Mouse (Mus musculus): ENCODE data around the gene Bcl7c. TPM values are rescaled to one million over a fixed set of nuclear protein-coding genes. Genes with fewer than 3 reads are reported as not detected.
A peak's percentile ranks its signal among the peaks of the same experiment; 100 is the strongest.

Bcl7c gene
- polyA plus RNA-seq, 1 experiment from 2014 or later = 55.5 TPM

DNA sequence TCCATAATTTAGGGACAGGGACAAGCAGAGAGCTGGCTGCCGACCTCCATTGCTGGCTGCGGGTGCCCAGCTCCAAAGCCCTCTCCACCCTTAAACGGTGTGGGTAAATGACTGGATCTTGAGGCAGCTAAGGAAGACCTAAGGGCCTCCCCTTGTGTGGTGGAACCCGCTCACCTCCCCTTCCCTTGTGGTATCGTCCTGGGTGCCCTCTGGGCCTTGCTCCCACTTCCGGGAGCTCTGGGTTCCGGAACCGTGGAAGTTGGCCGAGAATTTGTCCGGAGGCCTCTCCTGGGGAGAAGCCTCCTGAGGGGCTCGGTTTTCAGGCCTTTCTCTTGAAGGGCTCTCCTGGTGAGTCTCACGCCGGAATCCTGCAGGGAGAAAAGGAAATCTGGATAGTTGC lies 42.1 kb downstream of the Bcl7c start:
- no peaks in the 10 kb centered on the region for H3K27me3 ChIP-seq (ENCODE audit: control insufficient read depth, insufficient read depth, low read length)
- 92% methylated on average over 10 of the region's 13 CpGs for WGBS
- no peak for ATAC-seq (ENCODE audit: insufficient read depth, low FRiP score, low TSS enrichment)
- no peaks in the 10 kb centered on the region for H3K9me3 ChIP-seq (ENCODE audit: control insufficient read depth, low read length)
- no peak overlapping the region for H3K4me3 ChIP-seq (ENCODE audit: low read depth, low read length)
- H3K36me3 ChIP-seq (ENCODE audit: control insufficient read depth, insufficient read depth, low read length) = peaks cover 2% of the 10 kb centered on the region; the same call in 1 of the 2 replicates
- no peak overlapping the region for H3K4me2 ChIP-seq (ENCODE audit: low read depth)
- H3K4me1 ChIP-seq (ENCODE audit: control insufficient read depth, insufficient read depth, low read length) = no peaks in the 10 kb centered on the region
- DNase-seq (ENCODE audit: low spot score) = no peak
- no peak overlapping the region for H3K27ac ChIP-seq (ENCODE audit: low read depth, low read length)
- no peak overlapping the region for H3K9ac ChIP-seq (ENCODE audit: low read length)

DNA sequence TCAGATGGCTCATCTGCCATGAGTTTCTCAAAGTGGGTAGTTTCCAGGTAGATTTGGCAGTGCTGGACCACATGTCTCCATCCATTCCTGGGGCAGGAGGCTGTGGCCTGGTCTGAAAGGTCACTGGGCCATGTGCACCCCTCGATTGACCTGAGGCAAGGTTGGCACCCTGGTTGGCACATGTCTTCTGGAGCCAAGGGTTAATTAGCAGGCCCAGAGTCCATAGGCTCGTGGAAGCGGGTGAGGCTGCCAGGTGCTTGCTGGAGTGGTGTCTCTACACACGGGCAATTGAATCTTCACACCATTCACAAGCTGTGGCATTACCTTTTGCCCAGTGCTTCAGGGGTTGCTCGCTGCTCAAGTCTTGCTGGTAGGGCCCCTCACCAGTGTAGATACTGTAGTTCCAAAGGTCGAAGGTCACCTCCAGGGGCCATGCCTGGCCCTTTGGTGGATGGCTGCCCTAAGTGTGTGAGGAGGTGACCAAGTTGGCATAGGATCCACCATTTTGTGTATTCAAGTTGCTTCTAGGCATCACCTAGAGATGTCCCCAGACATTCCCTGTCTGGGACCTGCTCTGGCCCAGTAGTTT lies 42.6 kb downstream of the Bcl7c start:
- Histone ChIP-seq H3K27ac (ENCODE audit: low read depth, low read length) (no peak overlapping the region), H3K36me3 (ENCODE audit: control insufficient read depth, insufficient read depth, low read length) (peaks cover 2% of the 10 kb centered on the region; the same call in 1 of the 2 replicates), H3K4me3 (ENCODE audit: low read depth, low read length) (no peak overlapping the region), H3K4me2 (ENCODE audit: low read depth) (no peak overlapping the region), H3K9me3 (ENCODE audit: control insufficient read depth, low read length) (no peaks in the 10 kb centered on the region), H3K9ac (ENCODE audit: low read length) (no peak overlapping the region), H3K27me3 (ENCODE audit: control insufficient read depth, insufficient read depth, low read length) (no peaks in the 10 kb centered on the region), H3K4me1 (ENCODE audit: control insufficient read depth, insufficient read depth, low read length) (no peaks in the 10 kb centered on the region)
- DNase-seq (ENCODE audit: low spot score) (no peak), ATAC-seq (ENCODE audit: insufficient read depth, low FRiP score, low TSS enrichment) (no peak)
- 93% methylated on average over 6 of the region's 6 CpGs for WGBS

DNA sequence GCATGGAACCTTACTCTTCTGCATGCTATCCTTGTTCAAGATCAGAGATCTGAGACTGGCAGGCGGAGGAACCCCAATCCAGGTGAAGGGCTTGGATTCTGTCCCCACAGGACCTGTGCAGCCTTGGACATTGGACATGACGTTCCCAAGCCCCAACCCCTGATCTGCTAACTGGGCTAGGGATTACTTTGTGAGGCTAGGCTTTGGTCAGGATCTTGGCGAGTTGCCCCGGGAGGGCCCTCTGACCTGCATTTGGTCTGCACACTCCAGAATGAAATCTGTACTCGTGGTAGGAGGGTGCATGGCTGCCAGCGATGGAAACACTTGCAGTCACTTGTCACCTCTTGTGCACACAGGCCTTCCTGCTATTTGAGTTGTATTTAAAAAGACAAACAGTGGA lies 45.8 kb downstream of the Bcl7c start:
- 94% methylated on average over 6 of the region's 6 CpGs for WGBS
- Histone ChIP-seq H3K9me3 (ENCODE audit: control insufficient read depth, low read length) (no peaks in the 10 kb centered on the region), H3K9ac (ENCODE audit: low read length) (no peak overlapping the region), H3K4me3 (ENCODE audit: low read depth, low read length) (no peak overlapping the region), H3K4me1 (ENCODE audit: control insufficient read depth, insufficient read depth, low read length) (no peaks in the 10 kb centered on the region), H3K4me2 (ENCODE audit: low read depth) (no peak overlapping the region), H3K27me3 (ENCODE audit: control insufficient read depth, insufficient read depth, low read length) (no peaks in the 10 kb centered on the region), H3K36me3 (ENCODE audit: control insufficient read depth, insufficient read depth, low read length) (peaks cover 2% of the 10 kb centered on the region; the same call in 1 of the 2 replicates), H3K27ac (ENCODE audit: low read depth, low read length) (no peak overlapping the region)
- ATAC-seq (ENCODE audit: insufficient read depth, low FRiP score, low TSS enrichment) = no peak
- no peak for DNase-seq (ENCODE audit: low spot score)

DNA sequence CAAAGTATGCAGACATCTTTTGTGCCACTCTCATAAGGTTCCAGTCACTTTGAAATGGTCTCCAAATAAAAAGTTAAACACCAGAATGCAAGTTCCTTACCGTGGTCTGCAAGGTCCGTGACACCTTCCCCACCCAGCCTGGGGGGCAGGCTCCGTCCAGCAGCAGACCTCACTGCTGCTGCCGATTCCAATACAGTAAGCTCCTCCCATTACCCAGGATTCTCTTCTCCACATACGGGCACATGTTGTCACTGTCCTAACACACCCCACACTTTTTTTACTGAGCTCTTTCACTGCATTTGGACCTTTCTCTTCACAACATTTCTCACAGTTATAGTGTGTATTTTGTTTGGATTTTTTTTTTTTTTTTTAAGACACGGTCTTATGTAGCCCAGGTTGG lies 46.9 kb downstream of the Bcl7c start:
- H3K9me3 ChIP-seq (ENCODE audit: control insufficient read depth, low read length) = no peaks in the 10 kb centered on the region
- ATAC-seq (ENCODE audit: insufficient read depth, low FRiP score, low TSS enrichment) (no peak), DNase-seq (ENCODE audit: low spot score) (no peak)
- H3K4me1 ChIP-seq (ENCODE audit: control insufficient read depth, insufficient read depth, low read length) = no peaks in the 10 kb centered on the region
- H3K4me2 ChIP-seq (ENCODE audit: low read depth) = no peak overlapping the region
- no peak overlapping the region for H3K4me3 ChIP-seq (ENCODE audit: low read depth, low read length)
- no peak overlapping the region for H3K27ac ChIP-seq (ENCODE audit: low read depth, low read length)
- H3K9ac ChIP-seq (ENCODE audit: low read length) = no peak overlapping the region
- 74% methylated on average over 6 of the region's 6 CpGs for WGBS
- H3K27me3 ChIP-seq (ENCODE audit: control insufficient read depth, insufficient read depth, low read length) = no peaks in the 10 kb centered on the region
- peaks cover 2% of the 10 kb centered on the region; the same call in 1 of the 2 replicates for H3K36me3 ChIP-seq (ENCODE audit: control insufficient read depth, insufficient read depth, low read length)

DNA sequence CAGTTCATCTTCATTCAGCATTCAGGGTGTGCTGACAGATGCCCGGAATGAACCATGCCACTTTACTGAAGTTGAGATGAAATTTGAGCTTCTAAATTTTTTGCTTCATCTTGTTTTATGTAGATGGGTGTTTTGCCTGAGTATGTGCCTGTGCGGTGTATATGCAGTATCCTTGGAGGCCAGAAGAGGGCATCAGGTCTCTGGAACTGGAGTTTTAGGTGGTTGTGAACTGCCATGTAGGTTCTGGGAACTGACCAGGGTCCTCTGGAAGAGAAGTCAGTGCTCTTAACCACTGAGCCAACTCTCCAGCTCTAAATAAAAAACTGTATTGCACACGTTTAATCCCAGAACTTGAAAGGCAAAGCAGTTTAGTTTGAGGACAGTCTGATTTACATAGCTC lies 47.9 kb downstream of the Bcl7c start:
- ATAC-seq (ENCODE audit: insufficient read depth, low FRiP score, low TSS enrichment) (no peak), DNase-seq (ENCODE audit: low spot score) (no peak)
- Histone ChIP-seq H3K4me1 (ENCODE audit: control insufficient read depth, insufficient read depth, low read length) (no peaks in the 10 kb centered on the region), H3K4me3 (ENCODE audit: low read depth, low read length) (no peak overlapping the region), H3K27me3 (ENCODE audit: control insufficient read depth, insufficient read depth, low read length) (no peaks in the 10 kb centered on the region), H3K36me3 (ENCODE audit: control insufficient read depth, insufficient read depth, low read length) (peaks cover 2% of the 10 kb centered on the region; the same call in 1 of the 2 replicates), H3K4me2 (ENCODE audit: low read depth) (no peak overlapping the region), H3K9me3 (ENCODE audit: control insufficient read depth, low read length) (no peaks in the 10 kb centered on the region), H3K9ac (ENCODE audit: low read length) (no peak overlapping the region), H3K27ac (ENCODE audit: low read depth, low read length) (no peak overlapping the region)
- WGBS = 94% methylated on average over 3 of the region's 3 CpGs

DNA sequence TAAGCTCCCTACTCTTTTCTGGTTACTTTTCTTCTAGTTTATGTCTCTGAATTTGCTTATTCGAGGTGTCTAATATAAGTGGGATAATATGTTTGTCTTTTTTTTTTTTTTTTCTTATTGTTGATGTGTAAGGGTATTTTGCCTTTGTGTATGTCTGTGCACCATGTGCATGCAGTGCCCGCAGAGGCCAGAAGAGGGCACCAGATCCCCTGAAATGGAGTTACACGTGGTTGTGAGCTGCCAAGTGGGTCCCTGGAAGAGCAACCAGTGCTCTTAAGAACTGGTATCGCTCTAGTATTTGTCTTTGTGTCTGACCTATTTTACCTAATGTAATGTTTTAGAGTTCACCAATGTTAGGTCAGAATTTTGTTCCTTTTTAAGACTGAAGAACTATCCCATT lies 51.8 kb downstream of the Bcl7c start:
- Histone ChIP-seq H3K36me3 (ENCODE audit: control insufficient read depth, insufficient read depth, low read length) (no peaks in the 10 kb centered on the region), H3K4me2 (ENCODE audit: low read depth) (no peak overlapping the region), H3K9ac (ENCODE audit: low read length) (no peak overlapping the region), H3K4me1 (ENCODE audit: control insufficient read depth, insufficient read depth, low read length) (no peaks in the 10 kb centered on the region), H3K4me3 (ENCODE audit: low read depth, low read length) (no peak overlapping the region), H3K27ac (ENCODE audit: low read depth, low read length) (no peak overlapping the region), H3K9me3 (ENCODE audit: control insufficient read depth, low read length) (no peaks in the 10 kb centered on the region), H3K27me3 (ENCODE audit: control insufficient read depth, insufficient read depth, low read length) (no peaks in the 10 kb centered on the region)
- DNase-seq (ENCODE audit: low spot score) = peak; percentile 80
- WGBS = 37% methylated on average over 4 of the region's 4 CpGs
- no peak for ATAC-seq (ENCODE audit: insufficient read depth, low FRiP score, low TSS enrichment)

DNA sequence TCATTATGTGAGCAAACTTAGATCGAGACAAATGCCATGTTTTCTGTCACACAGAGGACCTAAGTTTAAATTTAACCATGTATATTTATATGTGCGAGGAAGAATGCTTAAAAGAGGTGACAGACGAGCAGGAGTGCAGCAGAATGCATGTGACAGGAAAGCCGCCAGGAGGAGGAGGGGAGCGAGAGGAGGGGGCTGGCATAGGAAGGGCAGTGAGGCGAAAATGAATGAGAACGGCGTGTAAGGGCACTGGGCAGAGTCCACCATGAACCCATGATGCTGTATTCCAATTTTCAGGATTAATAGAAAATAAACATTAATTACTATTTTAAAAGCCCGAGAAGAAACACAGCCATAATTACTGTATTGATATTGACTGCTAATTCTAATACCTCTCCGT lies 54.4 kb downstream of the Bcl7c start:
- WGBS = 80% methylated on average over 10 of the region's 10 CpGs
- ATAC-seq (ENCODE audit: insufficient read depth, low FRiP score, low TSS enrichment) = no peak
- no peak for DNase-seq (ENCODE audit: low spot score)
- Histone ChIP-seq H3K27ac (ENCODE audit: low read depth, low read length) (no peak overlapping the region), H3K27me3 (ENCODE audit: control insufficient read depth, insufficient read depth, low read length) (no peaks in the 10 kb centered on the region), H3K9ac (ENCODE audit: low read length) (no peak overlapping the region), H3K9me3 (ENCODE audit: control insufficient read depth, low read length) (no peaks in the 10 kb centered on the region), H3K4me2 (ENCODE audit: low read depth) (no peak overlapping the region), H3K36me3 (ENCODE audit: control insufficient read depth, insufficient read depth, low read length) (no peaks in the 10 kb centered on the region), H3K4me3 (ENCODE audit: low read depth, low read length) (no peak overlapping the region), H3K4me1 (ENCODE audit: control insufficient read depth, insufficient read depth, low read length) (no peaks in the 10 kb centered on the region)

DNA sequence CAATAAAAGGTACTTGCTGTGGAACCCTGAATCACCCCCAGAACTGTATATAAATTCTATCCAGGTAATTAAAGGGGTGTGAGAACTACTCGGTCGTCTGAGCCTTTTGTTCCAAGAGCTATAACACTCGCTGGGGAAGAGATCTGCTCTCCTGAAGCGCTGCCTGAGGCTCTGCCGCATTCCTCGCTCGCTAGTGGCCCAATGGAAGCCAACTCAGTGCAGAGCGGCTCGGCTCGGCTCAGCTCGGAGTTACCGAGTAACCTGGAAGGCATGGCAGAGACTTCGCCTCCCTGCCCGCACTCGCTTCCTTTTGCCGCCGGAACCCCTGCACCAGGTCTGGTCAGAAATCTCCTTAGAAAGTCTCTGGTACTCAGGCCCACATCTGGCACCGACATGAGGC lies 56.7 kb downstream of the Bcl7c start:
- Histone ChIP-seq H3K9me3 (ENCODE audit: control insufficient read depth, low read length) (no peaks in the 10 kb centered on the region), H3K4me2 (ENCODE audit: low read depth) (peak overlapping the region; percentile 16; the same call in 1 of the 2 replicates), H3K27ac (ENCODE audit: low read depth, low read length) (no peak overlapping the region), H3K4me3 (ENCODE audit: low read depth, low read length) (no peak overlapping the region), H3K27me3 (ENCODE audit: control insufficient read depth, insufficient read depth, low read length) (no peaks in the 10 kb centered on the region), H3K9ac (ENCODE audit: low read length) (peak overlapping the region; percentile 18; the same call in 1 of the 2 replicates), H3K4me1 (ENCODE audit: control insufficient read depth, insufficient read depth, low read length) (no peaks in the 10 kb centered on the region), H3K36me3 (ENCODE audit: control insufficient read depth, insufficient read depth, low read length) (no peaks in the 10 kb centered on the region)
- ATAC-seq (ENCODE audit: insufficient read depth, low FRiP score, low TSS enrichment) (no peak), DNase-seq (ENCODE audit: low spot score) (peak; percentile 20)
- 10% methylated on average over 18 of the region's 18 CpGs for WGBS

DNA sequence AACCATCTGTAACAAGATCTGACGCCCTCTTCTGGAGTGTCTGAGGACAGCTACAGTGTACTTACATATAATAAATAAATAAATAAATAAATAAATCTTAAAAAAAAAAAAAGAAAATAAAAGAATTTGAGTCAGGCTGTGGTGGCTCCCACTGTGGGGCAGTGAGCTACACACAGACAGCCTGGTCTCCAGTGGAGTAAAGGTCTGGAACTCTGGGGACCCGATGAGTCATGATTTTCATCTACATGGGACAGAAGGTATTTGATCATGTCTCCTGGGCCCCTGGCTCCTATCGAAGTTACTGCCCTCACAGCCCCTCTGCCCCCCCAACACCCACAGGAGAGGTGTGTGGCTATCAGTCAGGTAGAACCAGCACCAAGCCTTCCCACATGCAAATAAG lies 57.1 kb downstream of the Bcl7c start:
- 74% methylated on average over 2 of the region's 3 CpGs for WGBS

More for the DNA sequence above, 57.1 kb downstream of the Bcl7c start:
- H3K27ac ChIP-seq (ENCODE audit: low read depth, low read length) = no peak overlapping the region
- H3K9ac ChIP-seq (ENCODE audit: low read length) = 0 out of 2 replicates have a peak overlapping the region, but pooled peaks have one; percentile 18
- no peaks in the 10 kb centered on the region for H3K4me1 ChIP-seq (ENCODE audit: control insufficient read depth, insufficient read depth, low read length)
- H3K27me3 ChIP-seq (ENCODE audit: control insufficient read depth, insufficient read depth, low read length) = no peaks in the 10 kb centered on the region
- DNase-seq (ENCODE audit: low spot score) (no peak), ATAC-seq (ENCODE audit: insufficient read depth, low FRiP score, low TSS enrichment) (no peak)
- no peaks in the 10 kb centered on the region for H3K36me3 ChIP-seq (ENCODE audit: control insufficient read depth, insufficient read depth, low read length)
- no peak overlapping the region for H3K4me3 ChIP-seq (ENCODE audit: low read depth, low read length)
- H3K9me3 ChIP-seq (ENCODE audit: control insufficient read depth, low read length) = no peaks in the 10 kb centered on the region
- peak overlapping the region; percentile 16; the same call in 1 of the 2 replicates for H3K4me2 ChIP-seq (ENCODE audit: low read depth)
